Mouse (Mus musculus) kidney, adult 2 months (tissue): Measurements from ENCODE around the gene Kcnj8. TPM values are rescaled to one million over a fixed set of nuclear protein-coding genes. Genes with fewer than 3 reads are reported as not detected.
"Not testable (repeated sequence)": the region's sequence is repeated elsewhere in the genome, so short reads cannot be mapped to it uniquely, and the experiment has no call there.

Experiments
- DNase-seq: peaks from one replicate; pipeline ENCODE4 v3.0.0; 2021
- H3K27ac ChIP-seq: fragments of 200-500 bp; 2 replicates; pipeline ENCODE4 v1.5.1; 2012; ENCODE audit warnings: low read depth, low read length, control low read depth, inconsistent platforms; ENCODE audit not compliant: insufficient read depth
- H3K27me3 ChIP-seq: fragments of 200-500 bp; replicated peaks from 2 replicates; pipeline ENCODE4 v1.6.1; 2012; ENCODE audit warnings: mild to moderate bottlenecking, moderate library complexity, low read length, inconsistent platforms; ENCODE audit not compliant: control insufficient read depth, insufficient read depth
- H3K36me3 ChIP-seq: fragments of 200-500 bp; 2 replicates; pipeline ENCODE4 v1.6.1; 2012; ENCODE audit warnings: mild to moderate bottlenecking, moderate library complexity, low read length, inconsistent platforms; ENCODE audit not compliant: control insufficient read depth, insufficient read depth
- H3K4me1 ChIP-seq: fragments of 200-500 bp; 2 replicates; pipeline ENCODE4 v1.6.1; 2011; ENCODE audit warnings: low read length; ENCODE audit not compliant: control insufficient read depth, insufficient read depth
- H3K4me3 ChIP-seq: fragments of 200-500 bp; 2 replicates; pipeline ENCODE4 v1.5.1; 2011; ENCODE audit warnings: mild to moderate bottlenecking, low read depth, low read length, control low read depth; ENCODE audit not compliant: insufficient read depth
- CTCF ChIP-seq: fragments of 200-500 bp; conservative IDR thresholded peaks from 2 replicates; pipeline ENCODE4 v1.5.1; 2011; ENCODE audit warnings: low read depth, mild to moderate bottlenecking, control low read depth, low read length, moderate library complexity, mixed read lengths; ENCODE audit not compliant: insufficient read depth, insufficient read length
- POLR2A ChIP-seq: fragments of 200-500 bp; IDR thresholded peaks from one replicate; pipeline ENCODE4 v1.6.1; 2011; ENCODE audit warnings: low read depth, low read length, control low read depth
- whole genome bisulfite sequencing: fragments of 180-500 bp; shearing (Covaris S2); methylation state at CpG from one replicate; pipeline ENCODE4 v1.1.7; 2018; 5-methylcytosine and 5-hydroxymethylcytosine counted together
- polyA plus RNA-seq: library from polyadenylated mRNA; depleted of rRNA; stranded (reverse); fragments of >200 nt; gene quantifications from 2 replicates; pipeline ENCODE4 v1.2.3, GENCODE M21; 2012; rRNA removed

Gene Kcnj8
- polyA plus RNA-seq, 1 experiment: 9.4 TPM

- no peak overlapping the region for H3K27ac ChIP-seq
- peak; percentile 80 for TF ChIP-seq CTCF
- TF ChIP-seq POLR2A: no peak
- 5% methylated on average over 4 of the region's 4 CpGs for WGBS
- no peaks in the 10 kb centered on the region for H3K36me3 ChIP-seq
- H3K4me3 ChIP-seq: no peak overlapping the region
- peaks cover 6% of the 10 kb centered on the region; the same call in 1 of the 2 replicates for H3K4me1 ChIP-seq
- peak; percentile 79 for DNase-seq
- no peaks in the 10 kb centered on the region for H3K27me3 ChIP-seq
Measured at GRCm38 (mm10) chr6:142524635-142525308, 46.6 kb downstream of the Kcnj8 start.

- no peak overlapping the region for H3K4me3 ChIP-seq
- no peaks in the 10 kb centered on the region for H3K4me1 ChIP-seq
- no peaks in the 10 kb centered on the region for H3K27me3 ChIP-seq
- 80% methylated on average over 12 of the region's 12 CpGs for WGBS
- TF ChIP-seq POLR2A (no peak), CTCF (no peak)
- H3K27ac ChIP-seq: no peak overlapping the region
- H3K36me3 ChIP-seq: no peaks in the 10 kb centered on the region
- no peak for DNase-seq
Measured at GRCm38 (mm10) chr6:142521591-142522110, 49.8 kb downstream of the Kcnj8 start.

GRCm38 (mm10) chr6:142519110-142519509 lies 52.3 kb downstream of the Kcnj8 start:
- Histone ChIP-seq H3K27ac (no peak overlapping the region), H3K4me3 (no peak overlapping the region), H3K27me3 (no peaks in the 10 kb centered on the region), H3K4me1 (peaks cover 2% of the 10 kb centered on the region; the same call in 1 of the 2 replicates), H3K36me3 (no peaks in the 10 kb centered on the region)
- WGBS: 9% methylated on average over 6 of the region's 6 CpGs
- TF ChIP-seq POLR2A (no peak), CTCF (peak; percentile 30; the same call in 1 of the 2 replicates)
- DNase-seq: peak; percentile 33

- not testable (repeated sequence) for H3K36me3 ChIP-seq, H3K4me1 ChIP-seq, H3K27me3 ChIP-seq, H3K4me3 ChIP-seq, DNase-seq, H3K27ac ChIP-seq
- WGBS: 73% methylated on average over 9 of the region's 9 CpGs
Measured at GRCm38 (mm10) chr6:142515379-142515778, 56.0 kb downstream of the Kcnj8 start.

- Histone ChIP-seq H3K4me3 (no peak overlapping the region), H3K27ac (no peak overlapping the region), H3K4me1 (peaks cover 5% of the 10 kb centered on the region; the same call in 1 of the 2 replicates), H3K27me3 (no peaks in the 10 kb centered on the region), H3K36me3 (no peaks in the 10 kb centered on the region)
- TF ChIP-seq CTCF (peak; percentile 53), POLR2A (no peak)
- WGBS: 4% methylated on average over 10 of the region's 10 CpGs
- peak; percentile 67 for DNase-seq
Measured at GRCm38 (mm10) chr6:142514912-142515311, 56.5 kb downstream of the Kcnj8 start.

Other genes with a start within 250 kb of the Kcnj8 start
- gene Slco1a5, start 248.6 kb downstream of the Kcnj8 start, polyA plus RNA-seq: not detected in 2 replicates
- gene Pyroxd1, start 226.0 kb downstream of the Kcnj8 start, polyA plus RNA-seq: 5.6 and 6.0 TPM in 2 replicates
- gene Recql, start 184.5 kb downstream of the Kcnj8 start, polyA plus RNA-seq: 2.6 and 4.4 TPM in 2 replicates
- 4.6 and 5.5 TPM in 2 replicates for gene Golt1b, start 184.4 kb downstream of the Kcnj8 start, polyA plus RNA-seq
- gene Spx, start 158.2 kb downstream of the Kcnj8 start, polyA plus RNA-seq: 0.14 and 0.30 TPM in 2 replicates
- 11.5 and 14.8 TPM in 2 replicates for gene Gys2, start 98.5 kb downstream of the Kcnj8 start, polyA plus RNA-seq
- 2,043 and 2,340 TPM in 2 replicates for gene Ldhb, start 63.7 kb downstream of the Kcnj8 start, polyA plus RNA-seq
- 4.1 and 5.3 TPM in 2 replicates for gene Abcc9, start 130.7 kb upstream of the Kcnj8 start, polyA plus RNA-seq
- gene Cmas, start 185.1 kb upstream of the Kcnj8 start, polyA plus RNA-seq: 11.4 and 16.5 TPM in 2 replicates
- not detected in 2 replicates for gene Sult6b2, start 232.9 kb upstream of the Kcnj8 start, polyA plus RNA-seq